8 mouse cellular contexts compared by ENCODE assay signal in the genomic region with DNA sequence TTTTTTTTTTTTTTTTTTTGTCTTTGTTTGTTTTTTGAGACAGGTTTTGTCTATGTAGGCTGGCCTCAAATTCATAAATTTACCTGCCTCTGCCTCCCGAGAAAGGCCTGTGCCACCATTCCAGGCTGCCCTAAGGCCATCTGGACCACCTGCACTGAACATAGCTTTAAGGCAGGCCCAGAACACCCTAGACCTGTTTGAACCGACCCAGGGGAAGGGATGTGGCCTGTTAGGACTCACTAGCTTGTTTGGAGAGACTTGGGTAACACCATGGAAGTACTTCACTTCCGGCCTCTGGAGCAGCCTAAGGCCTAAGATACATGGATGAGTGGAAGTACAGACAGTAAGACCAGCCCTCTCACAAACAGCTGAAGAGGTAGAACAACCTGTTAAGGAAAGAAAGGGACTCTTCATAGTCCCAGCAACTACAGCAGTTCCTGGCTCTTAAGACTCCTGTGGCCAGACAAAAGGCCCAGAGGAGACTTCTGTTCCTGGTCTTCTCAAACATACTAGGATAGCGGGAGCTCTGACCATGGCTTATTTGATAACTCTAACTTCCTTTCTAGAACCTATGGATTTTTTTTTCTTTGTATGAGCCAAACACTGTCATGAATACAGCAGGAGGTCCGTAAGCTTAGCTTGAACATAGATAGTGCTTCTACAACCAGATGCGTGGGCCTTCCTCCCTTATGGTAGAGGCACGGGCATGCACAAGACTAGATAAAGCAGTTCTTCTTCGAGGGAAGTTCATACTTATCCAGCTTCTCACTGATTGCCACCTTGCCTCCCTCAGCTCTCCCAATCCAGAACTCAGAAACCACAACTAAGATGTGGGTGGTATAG. TPM values are rescaled to one million over a fixed set of nuclear protein-coding genes. Genes with fewer than 3 reads are reported as not detected.
DNase-seq lines count a peak whose midpoint lies in the region; ATAC-seq and TF ChIP-seq lines count a peak whose summit lies in the region.

No protein-coding gene starts in this region.

- H3K36me3 ChIP-seq in lung, embryonic 14.5 days (ENCODE audit: insufficient read depth) = peaks cover 16% of the 10 kb centered on the region
- H3K36me3 ChIP-seq in embryonic facial prominence, embryonic 12.5 days = 0 out of 2 replicates have a peak, but pooled peaks cover under 1% of the 10 kb centered on the region

- H3K4me2 ChIP-seq in lung, embryonic 14.5 days = peak overlapping the region; percentile 98
- H3K4me2 ChIP-seq in embryonic facial prominence, embryonic 12.5 days (replicated peaks) = peak overlapping the region; percentile 77

- H3K27ac ChIP-seq in lung, embryonic 14.5 days (ENCODE audit: low read depth) = peak overlapping the region; percentile 100
- H3K27ac ChIP-seq in embryonic facial prominence, embryonic 12.5 days = peak overlapping the region; percentile 99

- TF ChIP-seq POLR2A in lung, adult 2 months (IDR thresholded peaks at IDR 0.05; ENCODE audit: borderline replicate concordance, extremely low read depth, low read depth, low read length) = no peak

- no peak overlapping the region for H3K4me3 ChIP-seq in lung, embryonic 14.5 days (ENCODE audit: low read depth, low read length)
- H3K4me3 ChIP-seq in lung, adult 2 months (replicated peaks; ENCODE audit: extremely low read depth, low read depth, low read length) = no peak overlapping the region
- H3K4me3 ChIP-seq in embryonic facial prominence, embryonic 12.5 days = no peak overlapping the region

- no peaks in the 10 kb centered on the region for H3K9me3 ChIP-seq in lung, embryonic 14.5 days (ENCODE audit: low read depth, low read length)
- H3K9me3 ChIP-seq in embryonic facial prominence, embryonic 12.5 days = no peaks in the 10 kb centered on the region

- DNase-seq in lung, embryonic 14.5 days = no peak
- no peak for DNase-seq in lung, adult 2 months
- peak; percentile 46 for DNase-seq in induced T-regulatory cell, adult 2 months (ENCODE audit: low read depth)
- peak; percentile 48 for DNase-seq in naive thymus-derived CD4-positive, alpha-beta T cell, adult 2 months (ENCODE audit: low read depth)
- DNase-seq in adrenal gland, postnatal 10 days = no peak
- no peak for DNase-seq in right cerebral cortex, postnatal 14 days
- DNase-seq in adrenal gland, adult 18-20 months (ENCODE audit: low spot score in 2 of 2) = no peak

- ATAC-seq in lung, embryonic 14.5 days (ENCODE audit: insufficient read depth) = no peak
- no peak for ATAC-seq in embryonic facial prominence, embryonic 12.5 days (ENCODE audit: insufficient number of reproducible peaks, insufficient read depth, low FRiP score, low TSS enrichment)

- TF ChIP-seq CTCF in lung, embryonic 14.5 days (IDR thresholded peaks at IDR 0.05; ENCODE audit: low read depth) = no peak
- TF ChIP-seq CTCF in lung, adult 2 months (IDR thresholded peaks at IDR 0.05; ENCODE audit: insufficient read depth, low read length) = no peak

- WGBS in lung, embryonic 14.5 days = 76% methylated on average over 8 of the region's 8 CpGs
- WGBS in lung, adult 2 months = 79% methylated on average over 8 of the region's 8 CpGs
- 87% methylated on average over 8 of the region's 8 CpGs for WGBS in embryonic facial prominence, embryonic 12.5 days

- H3K27me3 ChIP-seq in lung, embryonic 14.5 days (ENCODE audit: insufficient read depth, low read length) = no peaks in the 10 kb centered on the region
- no peaks in the 10 kb centered on the region for H3K27me3 ChIP-seq in embryonic facial prominence, embryonic 12.5 days

- H3K4me1 ChIP-seq in lung, embryonic 14.5 days (ENCODE audit: insufficient read depth) = peaks cover 9% of the 10 kb centered on the region
- H3K4me1 ChIP-seq in lung, adult 2 months (ENCODE audit: control insufficient read depth, insufficient read depth, low read length) = peaks cover 18% of the 10 kb centered on the region
- H3K4me1 ChIP-seq in embryonic facial prominence, embryonic 12.5 days = peaks cover 19% of the 10 kb centered on the region

- H3K9ac ChIP-seq in lung, embryonic 14.5 days = peak overlapping the region; percentile 92
- H3K9ac ChIP-seq in embryonic facial prominence, embryonic 12.5 days = peak overlapping the region; percentile 60

RNA-seq across cellular contexts. Expression of gene Ptma, which starts 2.5 kb away (rescaled TPM):
- 3,453 and 3,547 TPM in 2 replicates for polyA plus RNA-seq in lung, embryonic 14.5 days (2014; fragmentation: Nextera tagmentation; extraction: Ambion mirVana)
- polyA plus RNA-seq in lung, adult 2 months (2012; rRNA removed) = 751 and 980 TPM in 2 replicates
- 3,116 and 3,315 TPM in 2 replicates for polyA plus RNA-seq in embryonic facial prominence, embryonic 12.5 days (2016; fragmentation: Nextera tagmentation; extraction: Ambion mirVana)
- 100 to 1,000 TPM; 804 to 831 TPM for total RNA-seq in adrenal gland, postnatal 10 days (2021)
- 100 to 1,000 TPM; 463 to 486 TPM for total RNA-seq in adrenal gland, adult 18-20 months (2021)

RNA-seq across cellular contexts. Expression of gene Pde6d, which starts 58.4 kb away (rescaled TPM):
- 57.6 and 58.5 TPM in 2 replicates for polyA plus RNA-seq in lung, embryonic 14.5 days (2014; fragmentation: Nextera tagmentation; extraction: Ambion mirVana)
- 15.8 and 20.8 TPM in 2 replicates for polyA plus RNA-seq in lung, adult 2 months (2012; rRNA removed)
- polyA plus RNA-seq in embryonic facial prominence, embryonic 12.5 days (2016; fragmentation: Nextera tagmentation; extraction: Ambion mirVana) = 90.5 and 92.4 TPM in 2 replicates
- 10 to 100 TPM; 28.8 to 32.8 TPM for total RNA-seq in adrenal gland, postnatal 10 days (2021)
- 10 to 100 TPM; 25.3 to 26.0 TPM for total RNA-seq in adrenal gland, adult 18-20 months (2021)

RNA-seq across cellular contexts. Expression of gene Cops7b, which starts 58.7 kb away (rescaled TPM):
- 37.6 and 38.0 TPM in 2 replicates for polyA plus RNA-seq in lung, embryonic 14.5 days (2014; fragmentation: Nextera tagmentation; extraction: Ambion mirVana)
- 23.2 and 30.2 TPM in 2 replicates for polyA plus RNA-seq in lung, adult 2 months (2012; rRNA removed)
- polyA plus RNA-seq in embryonic facial prominence, embryonic 12.5 days (2016; fragmentation: Nextera tagmentation; extraction: Ambion mirVana) = 56.1 and 57.7 TPM in 2 replicates
- 10 to 100 TPM; 10.4 to 15.0 TPM for total RNA-seq in adrenal gland, postnatal 10 days (2021)
- total RNA-seq in adrenal gland, adult 18-20 months (2021) = 10 to 100 TPM in 1 of 2 experiments, 1 to 10 TPM in 1; 9.9 to 12.6 TPM

Comparison
In these comparisons a context has a peak if more than half of its experiments do, and no peak if none do; other contexts are left out.
1. DNase-seq: peak in induced T-regulatory cell, adult 2 months (single experiment) and naive thymus-derived CD4-positive, alpha-beta T cell, adult 2 months (single experiment); none in lung, embryonic 14.5 days (single experiment), lung, adult 2 months (single experiment), adrenal gland, postnatal 10 days (single experiment), right cerebral cortex, postnatal 14 days (single experiment) and adrenal gland, adult 18-20 months (0 of 2).